Mouse (Mus musculus): ENCODE measurements around the gene Olfr1504. TPM values are rescaled to one million over a fixed set of nuclear protein-coding genes. Genes with fewer than 3 reads are reported as not detected.

Olfr1504 gene
- total RNA-seq (2023), result not detected

GRCm38 (mm10) chr19:13897828-13898227, at the start of gene Olfr1504:
TSS of gene Olfr1504 (minus strand) at chr19:13897928.

GRCm38 (mm10) chr19:13913230-13913629, 15.5 kb upstream of the Olfr1504 start, which contains the start of gene Olfr1505:
TSS of gene Olfr1505 (plus strand) at chr19:13913530.

GRCm38 (mm10) chr19:13861495-13861894, 36.2 kb downstream of the Olfr1504 start, which contains the start of gene Olfr1502:
TSS of gene Olfr1502 (plus strand) at chr19:13861795.

GRCm38 (mm10) chr19:13850592-13850991, 47.1 kb downstream of the Olfr1504 start, which contains the start of gene Olfr1501:
TSS of gene Olfr1501 (minus strand) at chr19:13850692.

Other genes with a start within 250 kb of the Olfr1504 start
- not detected for gene Olfr1490, start 246.8 kb downstream of the Olfr1504 start, total RNA-seq (2023)
- not detected for gene Olfr1491, start 200.7 kb downstream of the Olfr1504 start, total RNA-seq (2023)
- not detected for gene Olfr1493-ps1, start 174.7 kb downstream of the Olfr1504 start, total RNA-seq (2023)
- not detected for gene Olfr1494, start 158.2 kb downstream of the Olfr1504 start, total RNA-seq (2023)
- gene Olfr1495, start 133.3 kb downstream of the Olfr1504 start, total RNA-seq (2023), result not detected
- gene Olfr1496, start 120.0 kb downstream of the Olfr1504 start, total RNA-seq (2023), result not detected
- not detected for gene Olfr1497, start 99.7 kb downstream of the Olfr1504 start, total RNA-seq (2023)
- gene Olfr1499, start 78.5 kb downstream of the Olfr1504 start, total RNA-seq (2023), result not detected
- not detected for gene Olfr1500, start 67.4 kb downstream of the Olfr1504 start, total RNA-seq (2023)
- gene Olfr1501, start 47.2 kb downstream of the Olfr1504 start, total RNA-seq (2023), result not detected
- not detected for gene Olfr1502, start 36.1 kb downstream of the Olfr1504 start, total RNA-seq (2023)
- gene Olfr1505, start 15.6 kb upstream of the Olfr1504 start, total RNA-seq (2023), result not detected

Data from neutrophil, adult 59 days (primary cell).